Mouse (Mus musculus) intestine, embryonic 15.5 days (tissue): ENCODE measurements around the gene Lemd2. TPM values are rescaled to one million over a fixed set of nuclear protein-coding genes. Genes with fewer than 3 reads are reported as not detected.

Experiments used
- ATAC-seq: fragments of 200-750 bp; cut with Nextera tagmentation; 2 replicates; pipeline ENCODE4 v1.8.0; 2017; ENCODE audit warnings: moderate TSS enrichment, moderate library complexity
- H3K27ac ChIP-seq: fragments of 300-500 bp; sonication (generic); 2 replicates; pipeline ENCODE4 v1.5.1; 2015; ENCODE audit warnings: mild to moderate bottlenecking, inconsistent platforms
- H3K27me3 ChIP-seq: fragments of 300-500 bp; sonication (generic); replicated peaks from 2 replicates; pipeline ENCODE4 v1.6.1; 2015; ENCODE audit warnings: inconsistent platforms
- H3K36me3 ChIP-seq: fragments of 300-500 bp; sonication (generic); 2 replicates; pipeline ENCODE4 v1.6.1; 2015; ENCODE audit warnings: inconsistent platforms
- H3K4me1 ChIP-seq: fragments of 300-500 bp; sonication (generic); replicated peaks from 2 replicates; pipeline ENCODE4 v1.6.1; 2015; ENCODE audit warnings: inconsistent platforms
- H3K4me2 ChIP-seq: fragments of 300-500 bp; sonication (generic); replicated peaks from 2 replicates; pipeline ENCODE4 v1.6.1; 2015; ENCODE audit warnings: mild to moderate bottlenecking, inconsistent platforms
- H3K4me3 ChIP-seq: fragments of 300-500 bp; sonication (generic); replicated peaks from 2 replicates; pipeline ENCODE4 v1.5.1; 2015; ENCODE audit warnings: inconsistent platforms
- H3K9ac ChIP-seq: fragments of 300-500 bp; sonication (generic); 2 replicates; pipeline ENCODE4 v1.6.1; 2015; ENCODE audit warnings: inconsistent platforms
- H3K9me3 ChIP-seq: fragments of 300-500 bp; sonication (generic); 2 replicates; pipeline ENCODE4 v1.6.1; 2016; ENCODE audit warnings: inconsistent platforms
- WGBS: fragments of 180-500 bp; shearing (Covaris S2); methylation state at CpG from one replicate; pipeline ENCODE4 v1.1.7; 2015; 5-methylcytosine and 5-hydroxymethylcytosine counted together
- polyA plus RNA-seq: library from polyadenylated mRNA; unstranded; fragments of >200 nt; fragmentation: Nextera tagmentation; extraction: Ambion mirVana; gene quantifications from 2 replicates; pipeline ENCODE4 v1.2.1, GENCODE M21; 2015

Gene Lemd2
- polyA plus RNA-seq, 1 experiment from 2014 or later: 10.9 TPM

- Histone ChIP-seq H3K4me3 (no peak overlapping the region), H3K27ac (no peak overlapping the region), H3K27me3 (no peaks in the 10 kb centered on the region), H3K9ac (no peak overlapping the region), H3K4me2 (no peak overlapping the region), H3K36me3 (no peaks in the 10 kb centered on the region), H3K9me3 (no peaks in the 10 kb centered on the region), H3K4me1 (no peaks in the 10 kb centered on the region; the same call in 1 of the 2 replicates)
- ATAC-seq: no peak
- WGBS: 85% methylated on average over 16 of the region's 16 CpGs
Measured at GRCm38 (mm10) chr17:27221562-27221961, 17.3 kb upstream of the Lemd2 start.

DNA sequence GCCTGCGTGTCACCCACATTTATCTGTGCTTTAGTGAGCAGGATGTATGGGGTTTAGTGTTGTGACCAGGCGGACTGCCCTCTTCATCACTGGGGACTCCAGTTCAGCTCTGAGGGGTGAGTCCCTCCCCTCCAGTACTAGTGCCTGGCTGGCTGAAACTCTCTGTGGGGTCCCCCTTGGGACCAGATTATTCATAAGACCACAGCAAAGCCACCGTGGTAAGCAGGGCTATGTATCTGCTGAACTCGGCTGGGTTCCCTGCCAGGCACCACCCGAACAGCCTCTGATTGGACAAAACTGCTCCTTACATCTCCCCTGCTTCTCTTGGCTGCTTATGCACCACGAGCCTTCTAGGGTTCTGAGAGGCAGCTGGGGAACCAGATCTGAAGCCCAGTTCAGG is 14.6 kb upstream of the Lemd2 start:
- WGBS: 61% methylated on average over 6 of the region's 6 CpGs
- H3K4me2 ChIP-seq: no peak overlapping the region
- no peak for ATAC-seq
- no peaks in the 10 kb centered on the region for H3K27me3 ChIP-seq
- no peaks in the 10 kb centered on the region for H3K9me3 ChIP-seq
- H3K27ac ChIP-seq: no peak overlapping the region
- H3K36me3 ChIP-seq: no peaks in the 10 kb centered on the region
- H3K4me3 ChIP-seq: no peak overlapping the region
- H3K9ac ChIP-seq: no peak overlapping the region
- H3K4me1 ChIP-seq: no peaks in the 10 kb centered on the region; the same call in 1 of the 2 replicates

GRCm38 (mm10) chr17:27218364-27218763 is 14.1 kb upstream of the Lemd2 start:
- H3K4me2 ChIP-seq: no peak overlapping the region
- no peak overlapping the region for H3K27ac ChIP-seq
- H3K27me3 ChIP-seq: no peaks in the 10 kb centered on the region
- no peak overlapping the region for H3K9ac ChIP-seq
- no peaks in the 10 kb centered on the region for H3K36me3 ChIP-seq
- no peaks in the 10 kb centered on the region; the same call in 1 of the 2 replicates for H3K4me1 ChIP-seq
- no peaks in the 10 kb centered on the region for H3K9me3 ChIP-seq
- no peak for ATAC-seq
- 72% methylated on average over 4 of the region's 8 CpGs for WGBS
- no peak overlapping the region for H3K4me3 ChIP-seq

- Histone ChIP-seq H3K27ac (no peak overlapping the region), H3K27me3 (no peaks in the 10 kb centered on the region), H3K4me3 (no peak overlapping the region), H3K9ac (no peak overlapping the region), H3K9me3 (no peaks in the 10 kb centered on the region), H3K4me2 (peak overlapping the region; percentile 25), H3K36me3 (no peaks in the 10 kb centered on the region), H3K4me1 (no peaks in the 10 kb centered on the region; the same call in 1 of the 2 replicates)
- peak; percentile 82; the same call in 1 of the 2 replicates for ATAC-seq
- 11% methylated on average over 11 of the region's 11 CpGs for WGBS
Measured at GRCm38 (mm10) chr17:27212768-27213525, 8.7 kb upstream of the Lemd2 start.

GRCm38 (mm10) chr17:27212006-27212405 is 7.7 kb upstream of the Lemd2 start:
- ATAC-seq: peak; percentile 26; the same call in 1 of the 2 replicates
- H3K9ac ChIP-seq: no peak overlapping the region
- WGBS: 34% methylated on average over 6 of the region's 6 CpGs
- H3K9me3 ChIP-seq: no peaks in the 10 kb centered on the region
- no peaks in the 10 kb centered on the region for H3K36me3 ChIP-seq
- H3K27me3 ChIP-seq: no peaks in the 10 kb centered on the region
- 0 out of 2 replicates have a peak overlapping the region, but pooled peaks have one; percentile 25 for H3K4me2 ChIP-seq
- H3K4me3 ChIP-seq: no peak overlapping the region
- H3K4me1 ChIP-seq: peaks cover 4% of the 10 kb centered on the region
- no peak overlapping the region for H3K27ac ChIP-seq

- WGBS: 16% methylated on average over 11 of the region's 11 CpGs
- H3K36me3 ChIP-seq: no peaks in the 10 kb centered on the region
- no peak overlapping the region for H3K27ac ChIP-seq
- ATAC-seq: peak; percentile 11; the same call in 1 of the 2 replicates
- no peak overlapping the region for H3K9ac ChIP-seq
- H3K9me3 ChIP-seq: no peaks in the 10 kb centered on the region
- peaks cover 12% of the 10 kb centered on the region for H3K4me1 ChIP-seq
- no peak overlapping the region for H3K4me3 ChIP-seq
- no peak overlapping the region for H3K4me2 ChIP-seq
- no peaks in the 10 kb centered on the region for H3K27me3 ChIP-seq
Measured at GRCm38 (mm10) chr17:27207113-27207707, 2.9 kb upstream of the Lemd2 start.

GRCm38 (mm10) chr17:27203358-27204074 is 753 bp downstream of the Lemd2 start:
- Histone ChIP-seq H3K4me2 (peak overlapping the region; percentile 89), H3K4me3 (peak overlapping the region; percentile 98), H3K27me3 (no peaks in the 10 kb centered on the region), H3K27ac (peak overlapping the region; percentile 95), H3K4me1 (peaks cover 25% of the 10 kb centered on the region), H3K9ac (peak overlapping the region; percentile 98), H3K36me3 (peaks cover 18% of the 10 kb centered on the region), H3K9me3 (no peaks in the 10 kb centered on the region)
- ATAC-seq: peak; percentile 62
- under 1% methylated on average over 72 of the region's 74 CpGs for WGBS

- H3K9me3 ChIP-seq: no peaks in the 10 kb centered on the region
- peaks cover 25% of the 10 kb centered on the region for H3K4me1 ChIP-seq
- H3K9ac ChIP-seq: peak overlapping the region; percentile 98
- H3K27me3 ChIP-seq: no peaks in the 10 kb centered on the region
- peak overlapping the region; percentile 89 for H3K4me2 ChIP-seq
- H3K27ac ChIP-seq: no peak overlapping the region; the same call in 1 of the 2 replicates
- peak overlapping the region; percentile 98 for H3K4me3 ChIP-seq
- H3K36me3 ChIP-seq: peaks cover 22% of the 10 kb centered on the region
- no peak for ATAC-seq
- 36% methylated on average over 14 of the region's 14 CpGs for WGBS
Measured at GRCm38 (mm10) chr17:27202919-27203357, 1.3 kb downstream of the Lemd2 start.

- no peak for ATAC-seq
- Histone ChIP-seq H3K4me1 (peaks cover 21% of the 10 kb centered on the region), H3K4me2 (no peak overlapping the region), H3K27me3 (no peaks in the 10 kb centered on the region), H3K36me3 (peaks cover 32% of the 10 kb centered on the region), H3K4me3 (no peak overlapping the region), H3K9me3 (no peaks in the 10 kb centered on the region), H3K9ac (no peak overlapping the region), H3K27ac (no peak overlapping the region)
- WGBS: 91% methylated on average over 2 of the region's 2 CpGs
Measured at GRCm38 (mm10) chr17:27201981-27202380, 2.3 kb downstream of the Lemd2 start.

DNA sequence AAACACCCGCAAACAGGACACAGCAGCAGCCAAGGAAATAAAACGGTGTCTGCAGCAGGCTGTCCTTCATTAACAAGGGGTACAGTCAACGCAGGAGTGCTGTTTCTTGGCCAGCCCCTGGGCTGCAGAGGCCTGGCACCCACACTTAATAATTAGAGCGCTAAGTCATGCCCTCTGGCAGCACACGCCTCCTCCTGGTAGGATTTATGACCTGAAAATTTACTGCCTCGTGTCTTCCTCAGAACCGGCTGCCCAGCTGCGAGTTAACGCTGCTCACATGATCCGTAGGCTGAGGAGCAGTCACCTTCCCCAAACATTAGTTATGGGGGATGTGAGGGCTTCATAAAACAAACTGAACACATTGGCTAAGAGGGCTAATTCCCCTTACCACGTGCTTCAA is 3.5 kb downstream of the Lemd2 start:
- H3K36me3 ChIP-seq: peaks cover 42% of the 10 kb centered on the region

DNA sequence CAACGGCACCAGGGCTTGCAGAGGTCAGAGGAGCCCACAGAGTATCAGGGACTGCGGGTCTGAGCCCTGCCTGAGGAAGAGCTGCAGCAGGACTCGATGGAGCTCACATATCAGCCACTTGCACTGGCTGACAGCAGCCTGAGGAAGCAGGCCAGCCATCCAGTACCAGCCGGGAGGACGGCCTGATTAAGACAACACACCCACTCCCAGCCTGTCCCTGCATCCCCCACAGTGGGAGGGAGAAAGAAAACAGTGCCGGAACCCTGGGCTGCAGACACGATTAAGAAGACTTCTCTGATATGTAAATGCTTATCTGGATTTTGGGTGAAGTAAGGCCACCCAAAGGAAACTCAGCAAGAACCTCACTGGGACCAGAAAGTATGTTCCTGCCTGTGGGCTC is 4.4 kb downstream of the Lemd2 start:
- Histone ChIP-seq H3K9ac (no peak overlapping the region), H3K27ac (no peak overlapping the region), H3K9me3 (no peaks in the 10 kb centered on the region), H3K36me3 (peaks cover 52% of the 10 kb centered on the region), H3K27me3 (no peaks in the 10 kb centered on the region), H3K4me3 (no peak overlapping the region), H3K4me1 (peaks cover 18% of the 10 kb centered on the region), H3K4me2 (no peak overlapping the region)
- ATAC-seq: no peak
- 71% methylated on average over 7 of the region's 7 CpGs for WGBS

More for the DNA sequence above, 3.5 kb downstream of the Lemd2 start:
- peaks cover 18% of the 10 kb centered on the region for H3K4me1 ChIP-seq
- H3K4me2 ChIP-seq: no peak overlapping the region
- no peaks in the 10 kb centered on the region for H3K9me3 ChIP-seq
- no peak overlapping the region for H3K9ac ChIP-seq
- no peak overlapping the region for H3K4me3 ChIP-seq
- H3K27me3 ChIP-seq: no peaks in the 10 kb centered on the region
- H3K27ac ChIP-seq: no peak overlapping the region
- no peak for ATAC-seq
- WGBS: 31% methylated on average over 11 of the region's 11 CpGs

- Histone ChIP-seq H3K27me3 (no peaks in the 10 kb centered on the region), H3K4me1 (peaks cover 18% of the 10 kb centered on the region), H3K9ac (no peak overlapping the region), H3K27ac (no peak overlapping the region), H3K9me3 (no peaks in the 10 kb centered on the region), H3K4me2 (no peak overlapping the region), H3K36me3 (peaks cover 58% of the 10 kb centered on the region), H3K4me3 (no peak overlapping the region)
- WGBS: 94% methylated on average over 9 of the region's 9 CpGs
- no peak for ATAC-seq
Measured at GRCm38 (mm10) chr17:27199205-27199604, 5.1 kb downstream of the Lemd2 start.
